Mouse (Mus musculus): ENCODE measurements around the gene Lrrc19. TPM values are rescaled to one million over a fixed set of nuclear protein-coding genes. Genes with fewer than 3 reads are reported as not detected.

The Lrrc19 gene
- polyA plus RNA-seq, 2 experiments: 0.40 TPM; not detected in 1

DNA sequence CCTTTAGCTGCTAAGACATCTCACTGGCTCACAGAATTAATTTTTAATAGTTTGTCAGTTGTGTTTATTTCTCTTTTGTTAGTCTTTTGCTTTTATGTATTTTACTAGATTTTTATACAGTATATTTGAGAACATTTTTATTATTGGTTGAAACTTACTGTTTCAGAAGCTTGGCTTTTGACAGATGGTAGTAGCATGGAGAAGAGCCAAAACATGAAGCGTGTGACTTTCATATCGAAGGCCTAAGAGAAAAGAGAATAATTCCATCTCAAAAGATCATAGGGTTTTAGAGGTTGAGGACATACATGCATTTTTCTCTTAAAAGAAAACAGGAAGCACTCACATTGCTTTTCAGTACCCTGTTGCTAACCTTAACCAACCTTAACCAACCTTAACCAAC is 6.8 kb downstream of the Lrrc19 start:
- Histone ChIP-seq H3K27ac (replicated peaks; ENCODE audit: low read depth, low read length) (no peak overlapping the region), H3K4me2 (replicated peaks; ENCODE audit: low read depth, low read length, severe bottlenecking) (no peak overlapping the region), H3K4me3 (replicated peaks; ENCODE audit: low read length) (no peak overlapping the region), H3K9ac (ENCODE audit: low read depth, low read length, severe bottlenecking) (no peak overlapping the region), H3K9me3 (ENCODE audit: control insufficient read depth, low read length) (no peaks in the 10 kb centered on the region), H3K27me3 (ENCODE audit: control insufficient read depth, insufficient read depth, low read length) (no peaks in the 10 kb centered on the region), H3K4me1 (ENCODE audit: control insufficient read depth, insufficient read depth, low read length) (no peaks in the 10 kb centered on the region), H3K36me3 (ENCODE audit: control insufficient read depth, insufficient read depth, low read length) (peaks cover 6% of the 10 kb centered on the region; the same call in 1 of the 2 replicates)
- TF ChIP-seq POLR2A (IDR thresholded peaks at IDR 0.05; ENCODE audit: borderline replicate concordance, extremely low read depth, insufficient read depth, insufficient read length): no peak
- ATAC-seq (ENCODE audit: low FRiP score, low read depth) (no peak), DNase-seq (ENCODE audit: low spot score) (no peak)
- 97% methylated on average over 2 of the region's 2 CpGs for WGBS

DNA sequence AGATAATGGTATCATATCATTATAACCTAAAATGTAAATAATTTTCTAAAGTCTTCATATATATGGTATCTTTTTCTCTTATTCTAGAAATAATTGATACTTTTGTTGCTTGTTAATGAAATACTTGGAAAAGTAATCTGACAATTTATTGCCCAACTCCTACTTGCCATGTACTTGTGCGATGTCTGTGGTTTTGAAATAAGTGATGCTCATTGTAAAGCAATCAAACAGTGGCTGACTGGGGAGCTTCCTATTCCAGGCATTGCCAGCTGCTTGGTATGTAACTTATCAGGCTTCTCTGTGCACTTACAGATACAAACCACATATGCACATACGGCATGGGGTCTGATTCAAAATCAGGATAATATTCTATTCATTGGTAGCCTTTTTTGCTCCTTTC is 29.9 kb downstream of the Lrrc19 start:
- DNase-seq (ENCODE audit: low spot score) (no peak), ATAC-seq (ENCODE audit: low FRiP score, low read depth) (no peak)
- Histone ChIP-seq H3K27ac (replicated peaks; ENCODE audit: low read depth, low read length) (no peak overlapping the region), H3K4me2 (replicated peaks; ENCODE audit: low read depth, low read length, severe bottlenecking) (no peak overlapping the region), H3K27me3 (ENCODE audit: control insufficient read depth, insufficient read depth, low read length) (no peaks in the 10 kb centered on the region), H3K9me3 (ENCODE audit: control insufficient read depth, low read length) (no peaks in the 10 kb centered on the region), H3K4me1 (ENCODE audit: control insufficient read depth, insufficient read depth, low read length) (0 out of 2 replicates have a peak, but pooled peaks cover 2% of the 10 kb centered on the region), H3K36me3 (ENCODE audit: control insufficient read depth, insufficient read depth, low read length) (peaks cover 18% of the 10 kb centered on the region; the same call in 1 of the 2 replicates), H3K9ac (ENCODE audit: low read depth, low read length, severe bottlenecking) (no peak overlapping the region), H3K4me3 (replicated peaks; ENCODE audit: low read length) (no peak overlapping the region)
- 90% methylated on average over 2 of the region's 2 CpGs for WGBS
- no peak for TF ChIP-seq POLR2A (IDR thresholded peaks at IDR 0.05; ENCODE audit: borderline replicate concordance, extremely low read depth, insufficient read depth, insufficient read length)

DNA sequence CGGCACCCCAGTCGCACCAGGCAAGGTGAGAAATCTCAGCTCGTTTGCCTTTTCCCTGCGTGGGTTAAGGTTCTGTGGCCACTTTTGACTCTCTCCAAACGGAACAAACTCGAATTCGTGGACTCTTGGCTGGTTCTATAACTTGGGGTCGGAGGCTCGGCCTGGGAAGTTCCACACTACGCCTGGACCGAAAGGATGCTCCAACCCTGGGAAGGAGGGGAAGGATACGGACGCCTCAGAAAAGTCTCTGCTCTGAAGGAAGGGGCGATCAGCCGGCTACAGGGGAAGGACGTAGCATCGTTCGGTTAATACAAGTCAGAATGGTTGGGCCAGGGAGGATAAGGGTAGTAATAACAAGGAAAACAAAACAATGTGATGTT is 35.3 kb downstream of the Lrrc19 start:
- DNase-seq (ENCODE audit: low spot score) (no peak), ATAC-seq (ENCODE audit: low FRiP score, low read depth) (peak; percentile 72)
- TF ChIP-seq POLR2A (IDR thresholded peaks at IDR 0.05; ENCODE audit: borderline replicate concordance, extremely low read depth, insufficient read depth, insufficient read length): no peak
- Histone ChIP-seq H3K36me3 (ENCODE audit: control insufficient read depth, insufficient read depth, low read length) (0 out of 2 replicates have a peak, but pooled peaks cover 3% of the 10 kb centered on the region), H3K9ac (ENCODE audit: low read depth, low read length, severe bottlenecking) (peak overlapping the region; percentile 72), H3K4me3 (replicated peaks; ENCODE audit: low read length) (peak overlapping the region; percentile 56), H3K9me3 (ENCODE audit: control insufficient read depth, low read length) (no peaks in the 10 kb centered on the region), H3K4me1 (ENCODE audit: control insufficient read depth, insufficient read depth, low read length) (0 out of 2 replicates have a peak, but pooled peaks cover 2% of the 10 kb centered on the region), H3K27me3 (ENCODE audit: control insufficient read depth, insufficient read depth, low read length) (no peaks in the 10 kb centered on the region), H3K4me2 (replicated peaks; ENCODE audit: low read depth, low read length, severe bottlenecking) (peak overlapping the region; percentile 51), H3K27ac (replicated peaks; ENCODE audit: low read depth, low read length) (peak overlapping the region; percentile 70)
- under 1% methylated on average over 18 of the region's 18 CpGs for WGBS

DNA sequence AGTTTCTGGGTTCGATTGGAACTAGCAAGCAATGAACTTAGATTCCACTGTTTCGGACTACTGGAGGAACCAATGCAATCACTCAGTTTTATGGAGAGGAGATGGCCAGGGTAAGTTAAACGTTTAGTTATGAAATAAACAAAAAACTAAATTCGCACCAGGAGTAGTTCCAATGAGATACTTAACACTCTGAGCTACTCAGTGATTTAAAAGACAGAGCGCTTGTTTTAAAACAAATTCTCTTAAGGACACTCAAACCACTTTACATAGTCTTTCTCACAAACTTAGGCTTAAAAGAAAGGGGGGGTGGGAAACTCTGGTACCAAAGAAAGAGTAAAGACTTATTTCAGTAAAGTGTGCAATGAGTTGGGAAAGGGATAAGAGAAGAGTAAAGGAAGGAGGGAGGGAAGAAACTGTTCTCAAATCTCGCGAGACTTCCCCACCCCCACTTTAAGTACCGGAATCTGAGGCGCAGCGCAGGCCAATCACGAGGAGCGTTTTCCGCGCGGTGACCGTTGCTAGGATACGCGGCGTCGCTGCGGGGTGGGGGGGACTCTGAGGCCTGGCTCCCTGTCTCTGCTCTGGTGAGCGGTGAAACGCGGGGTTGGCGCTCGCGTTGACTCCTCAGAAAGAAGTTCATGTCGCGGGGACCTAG is 35.8 kb downstream of the Lrrc19 start, which contains the start of gene Ift74:
Gene Ift74 (plus strand): TSS at position 520 of the 655 bp plus-strand sequence.
- H3K27me3 ChIP-seq (ENCODE audit: control insufficient read depth, insufficient read depth, low read length): no peaks in the 10 kb centered on the region
- no peaks in the 10 kb centered on the region for H3K9me3 ChIP-seq (ENCODE audit: control insufficient read depth, low read length)
- DNase-seq (ENCODE audit: low spot score) (peak; percentile 97), ATAC-seq (ENCODE audit: low FRiP score, low read depth) (peak; percentile 100)
- TF ChIP-seq POLR2A (IDR thresholded peaks at IDR 0.05; ENCODE audit: borderline replicate concordance, extremely low read depth, insufficient read depth, insufficient read length): peak; percentile 62; the same call in 1 of the 2 replicates
- peak within 1 kb of the TSS; percentile 70 for H3K27ac ChIP-seq (replicated peaks; ENCODE audit: low read depth, low read length)
- WGBS: 2% methylated on average over 29 of the region's 29 CpGs
- 0 out of 2 replicates have a peak, but pooled peaks cover 3% of the 10 kb centered on the region for H3K36me3 ChIP-seq (ENCODE audit: control insufficient read depth, insufficient read depth, low read length)
- H3K4me2 ChIP-seq (replicated peaks; ENCODE audit: low read depth, low read length, severe bottlenecking): peak within 1 kb of the TSS; percentile 51
- H3K4me1 ChIP-seq (ENCODE audit: control insufficient read depth, insufficient read depth, low read length): 0 out of 2 replicates have a peak, but pooled peaks cover 2% of the 10 kb centered on the region
- H3K4me3 ChIP-seq (replicated peaks; ENCODE audit: low read length): peak within 1 kb of the TSS; percentile 56
- H3K9ac ChIP-seq (ENCODE audit: low read depth, low read length, severe bottlenecking): peak within 1 kb of the TSS; percentile 72

DNA sequence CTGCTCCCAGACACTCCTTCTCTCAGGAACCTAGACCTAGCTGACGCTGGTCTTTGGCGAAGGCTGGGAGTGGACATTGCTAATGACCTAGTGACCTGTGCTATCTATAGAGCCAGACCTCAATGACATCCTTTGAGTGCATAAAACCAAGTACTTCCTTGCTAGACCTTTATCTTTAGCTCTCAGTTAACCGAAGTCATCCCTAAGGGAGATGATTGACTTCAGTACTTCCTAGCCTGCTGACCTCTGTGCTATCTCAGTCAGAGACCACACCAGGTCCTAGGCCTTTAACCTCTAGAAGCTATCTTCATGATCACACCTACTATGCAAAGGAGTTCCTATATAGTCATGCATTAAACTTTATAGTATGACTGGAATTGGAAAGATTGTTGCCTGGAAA is 39.6 kb downstream of the Lrrc19 start:
- H3K9ac ChIP-seq (ENCODE audit: low read depth, low read length, severe bottlenecking): no peak overlapping the region
- 0 out of 2 replicates have a peak, but pooled peaks cover under 1% of the 10 kb centered on the region for H3K4me1 ChIP-seq (ENCODE audit: control insufficient read depth, insufficient read depth, low read length)
- H3K27me3 ChIP-seq (ENCODE audit: control insufficient read depth, insufficient read depth, low read length): no peaks in the 10 kb centered on the region
- ATAC-seq (ENCODE audit: low FRiP score, low read depth) (no peak), DNase-seq (ENCODE audit: low spot score) (no peak)
- 81% methylated on average over 3 of the region's 3 CpGs for WGBS
- no peaks in the 10 kb centered on the region for H3K9me3 ChIP-seq (ENCODE audit: control insufficient read depth, low read length)
- H3K4me2 ChIP-seq (replicated peaks; ENCODE audit: low read depth, low read length, severe bottlenecking): no peak overlapping the region
- no peak for TF ChIP-seq POLR2A (IDR thresholded peaks at IDR 0.05; ENCODE audit: borderline replicate concordance, extremely low read depth, insufficient read depth, insufficient read length)
- no peak overlapping the region for H3K27ac ChIP-seq (replicated peaks; ENCODE audit: low read depth, low read length)
- H3K36me3 ChIP-seq (ENCODE audit: control insufficient read depth, insufficient read depth, low read length): no peaks in the 10 kb centered on the region
- H3K4me3 ChIP-seq (replicated peaks; ENCODE audit: low read length): no peak overlapping the region
